Mouse (Mus musculus): ENCODE data around the gene Ntsr2.

Gene Ntsr2

DNA sequence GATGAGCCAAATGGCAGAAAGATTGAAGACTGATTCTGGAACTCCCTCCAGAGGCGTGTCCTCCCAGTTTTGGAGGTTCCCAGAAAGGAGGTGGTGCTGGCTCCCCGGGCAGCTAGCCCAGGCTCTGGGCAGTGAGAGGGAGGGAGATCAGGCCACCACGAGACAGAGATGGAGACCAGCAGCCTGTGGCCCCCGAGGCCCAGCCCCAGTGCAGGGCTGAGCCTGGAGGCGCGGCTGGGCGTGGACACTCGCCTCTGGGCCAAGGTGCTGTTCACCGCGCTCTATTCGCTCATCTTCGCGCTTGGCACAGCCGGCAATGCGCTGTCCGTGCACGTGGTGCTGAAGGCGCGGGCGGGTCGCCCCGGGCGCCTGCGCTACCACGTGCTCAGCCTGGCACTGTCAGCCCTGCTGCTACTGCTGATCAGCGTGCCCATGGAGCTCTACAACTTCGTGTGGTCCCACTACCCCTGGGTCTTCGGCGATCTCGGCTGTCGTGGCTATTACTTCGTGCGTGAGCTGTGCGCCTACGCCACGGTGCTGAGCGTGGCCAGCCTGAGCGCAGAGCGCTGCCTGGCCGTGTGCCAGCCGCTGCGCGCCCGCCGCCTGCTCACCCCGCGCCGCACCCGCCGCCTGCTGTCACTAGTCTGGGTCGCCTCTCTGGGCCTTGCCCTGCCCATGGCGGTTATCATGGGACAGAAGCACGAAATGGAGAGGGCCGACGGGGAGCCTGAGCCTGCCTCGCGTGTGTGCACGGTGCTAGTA is at the start of gene Ntsr2:
Ntsr2 (plus strand) TSS at position 51 of the 762 bp plus-strand sequence.
- DNase-seq (ENCODE audit: low spot score in 2 of 2) = peak in 1 of 2 experiments; percentile 6

DNA sequence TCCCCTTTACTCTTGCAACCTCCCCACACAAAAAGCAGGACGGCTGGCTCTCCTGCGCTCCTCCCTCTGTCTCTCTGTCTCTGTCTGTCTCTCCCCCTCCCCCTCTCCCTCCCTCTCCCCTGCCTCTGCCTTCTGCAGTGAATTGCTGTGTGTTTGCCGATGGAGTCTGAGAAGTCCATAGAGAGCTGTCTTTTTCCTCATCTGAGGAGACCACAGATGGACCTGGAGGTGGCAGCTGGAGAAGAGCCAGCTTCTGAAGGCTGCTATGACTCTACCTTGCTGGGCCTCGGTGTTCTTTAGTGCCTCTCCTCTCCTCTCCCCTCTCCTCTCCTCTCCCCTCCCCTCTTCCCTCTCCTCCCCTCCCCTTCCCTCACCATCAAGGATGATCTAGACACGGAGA is 47.6 kb upstream of the Ntsr2 start:
- no peak for DNase-seq (ENCODE audit: low spot score in 2 of 2)

DNA sequence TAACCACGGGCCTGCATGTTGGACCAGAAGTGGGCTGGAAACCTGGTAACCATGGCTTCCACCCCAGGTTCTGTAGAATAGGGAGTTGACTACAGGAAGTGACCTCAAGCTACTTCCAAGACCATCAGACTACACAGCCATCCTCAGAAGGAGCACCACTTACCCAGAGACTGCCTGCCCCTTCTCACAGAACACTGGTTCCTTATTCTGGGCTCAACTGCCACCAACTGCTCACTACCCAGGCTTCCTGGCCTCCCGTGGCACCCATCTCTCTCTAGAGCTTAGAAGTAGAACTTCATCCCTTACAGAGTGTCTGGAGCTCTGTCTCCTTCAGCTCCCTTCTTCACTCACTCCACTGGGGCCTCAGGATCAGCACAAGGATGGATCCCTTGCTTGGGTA is 42.2 kb upstream of the Ntsr2 start, which contains the start of gene Lpin1:
Lpin1 (minus strand) TSS at position 31 of the 400 bp plus-strand sequence.
- no peak for DNase-seq (ENCODE audit: low spot score in 2 of 2)

DNA sequence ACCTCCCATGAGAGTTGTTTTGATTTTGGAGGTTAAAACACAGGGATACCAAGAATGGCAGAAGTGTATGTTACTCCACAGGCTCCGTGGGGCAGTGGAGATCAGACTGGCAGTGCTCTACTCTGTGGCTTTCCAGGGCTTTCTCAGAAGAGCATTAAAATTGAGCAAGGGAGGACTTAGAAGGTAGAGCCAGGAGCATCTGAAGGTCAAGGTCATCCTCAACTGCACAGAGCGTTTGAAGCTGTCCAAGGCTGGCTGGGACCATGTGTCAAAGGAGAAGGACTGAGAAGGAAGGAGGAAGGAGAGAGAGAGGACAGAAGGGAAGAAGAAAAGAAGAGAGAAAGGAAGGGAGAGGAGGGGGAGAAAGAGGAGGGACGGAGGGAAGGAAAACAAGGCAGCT is 38.6 kb upstream of the Ntsr2 start:
- no peak for DNase-seq (ENCODE audit: low spot score in 2 of 2)

DNA sequence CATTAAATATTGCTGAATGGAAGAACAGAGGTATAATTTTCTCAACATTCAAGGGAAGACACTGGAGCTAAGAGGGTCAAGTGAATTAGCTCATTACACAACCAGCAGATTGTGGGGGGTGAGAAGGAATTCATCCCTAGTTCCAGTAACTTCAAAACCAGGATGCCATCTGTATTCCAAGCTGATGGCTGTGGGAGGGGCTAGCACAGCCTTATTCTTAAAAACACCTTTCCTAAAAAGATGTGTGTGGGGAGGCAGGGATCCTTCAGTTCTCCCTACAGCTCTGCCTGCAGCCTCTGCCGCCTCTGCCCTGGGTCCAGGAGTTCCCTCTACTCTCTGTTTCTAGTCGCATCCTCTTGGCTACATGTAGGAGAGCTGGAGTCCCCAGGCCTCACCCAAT is 37.4 kb upstream of the Ntsr2 start:
- DNase-seq (ENCODE audit: low spot score in 2 of 2) = no peak

DNA sequence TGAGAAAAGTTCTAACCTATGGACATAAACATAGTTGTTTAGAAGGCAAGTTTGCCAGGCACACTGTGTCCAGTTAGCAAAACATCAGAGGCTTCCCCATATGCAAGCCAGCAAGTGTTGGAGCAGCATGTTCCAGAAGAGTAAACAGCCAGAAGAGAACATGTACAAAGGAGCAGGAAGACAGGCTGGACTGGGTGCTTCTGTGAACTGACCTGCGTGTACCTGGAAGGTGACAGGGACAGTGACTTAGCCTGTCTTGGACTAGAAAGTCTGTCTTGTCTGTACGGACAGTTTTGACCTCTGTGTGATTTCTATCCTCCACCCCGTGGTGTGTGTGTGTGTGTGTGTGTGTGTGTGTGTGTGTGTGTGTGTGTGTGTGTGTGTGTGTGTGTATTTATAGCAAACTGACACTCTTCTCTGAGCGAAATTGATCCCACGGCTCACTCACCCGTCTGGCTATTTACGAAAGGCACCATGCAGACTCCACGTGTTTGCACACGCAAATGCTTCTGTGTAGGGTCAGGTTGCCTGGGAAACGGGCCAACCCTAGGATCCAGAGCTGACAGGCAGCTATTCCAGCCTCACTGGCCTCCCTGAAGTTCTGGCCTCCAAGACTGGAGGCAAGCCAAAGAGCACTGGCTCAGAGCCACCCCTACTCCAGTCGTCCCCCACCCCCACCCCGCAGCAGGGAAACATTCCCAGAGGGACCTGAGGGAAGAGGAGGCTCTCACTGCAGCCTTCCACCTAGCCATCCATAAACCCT is 34.5 kb upstream of the Ntsr2 start:
- DNase-seq (ENCODE audit: low spot score in 2 of 2) = no peak

DNA sequence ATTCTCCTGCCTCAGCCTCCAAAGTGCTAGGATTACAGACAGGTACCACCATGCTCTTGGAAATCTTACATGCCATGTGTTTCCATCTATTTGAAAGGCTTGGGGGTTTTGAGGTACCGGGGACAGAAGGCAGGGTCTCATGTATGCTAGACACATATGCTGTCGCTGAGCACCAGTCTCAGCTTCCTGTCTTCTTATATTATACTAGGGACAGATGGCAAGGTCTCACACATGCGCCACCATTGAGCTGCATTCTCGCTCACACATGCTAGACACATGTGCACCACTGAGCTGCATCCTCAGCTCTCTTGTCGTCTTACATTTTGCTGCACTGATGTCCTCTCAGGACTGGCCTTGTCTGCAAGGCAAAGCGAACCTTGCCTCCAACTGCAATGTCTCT is 33.7 kb upstream of the Ntsr2 start:
- DNase-seq (ENCODE audit: low spot score in 2 of 2) = no peak

DNA sequence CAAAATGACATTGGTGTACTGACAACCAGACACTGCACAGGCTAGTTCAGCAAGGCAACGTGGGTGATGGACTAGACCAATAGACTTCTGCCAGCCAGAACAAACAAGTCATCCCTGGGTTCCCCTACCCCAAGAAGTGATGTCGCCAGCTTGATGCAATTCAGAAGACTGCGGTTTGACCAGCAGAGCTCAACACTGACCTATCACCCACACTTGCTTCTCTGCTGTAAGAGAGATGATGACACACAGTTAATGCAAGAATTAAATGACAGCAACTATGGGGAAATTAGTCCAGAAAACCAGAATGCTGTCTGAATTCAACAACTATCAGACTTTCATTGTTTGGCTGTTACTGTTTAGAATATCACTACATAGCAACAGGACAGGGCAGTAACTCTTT is 33.0 kb upstream of the Ntsr2 start:
- DNase-seq (ENCODE audit: low spot score in 2 of 2) = no peak

DNA sequence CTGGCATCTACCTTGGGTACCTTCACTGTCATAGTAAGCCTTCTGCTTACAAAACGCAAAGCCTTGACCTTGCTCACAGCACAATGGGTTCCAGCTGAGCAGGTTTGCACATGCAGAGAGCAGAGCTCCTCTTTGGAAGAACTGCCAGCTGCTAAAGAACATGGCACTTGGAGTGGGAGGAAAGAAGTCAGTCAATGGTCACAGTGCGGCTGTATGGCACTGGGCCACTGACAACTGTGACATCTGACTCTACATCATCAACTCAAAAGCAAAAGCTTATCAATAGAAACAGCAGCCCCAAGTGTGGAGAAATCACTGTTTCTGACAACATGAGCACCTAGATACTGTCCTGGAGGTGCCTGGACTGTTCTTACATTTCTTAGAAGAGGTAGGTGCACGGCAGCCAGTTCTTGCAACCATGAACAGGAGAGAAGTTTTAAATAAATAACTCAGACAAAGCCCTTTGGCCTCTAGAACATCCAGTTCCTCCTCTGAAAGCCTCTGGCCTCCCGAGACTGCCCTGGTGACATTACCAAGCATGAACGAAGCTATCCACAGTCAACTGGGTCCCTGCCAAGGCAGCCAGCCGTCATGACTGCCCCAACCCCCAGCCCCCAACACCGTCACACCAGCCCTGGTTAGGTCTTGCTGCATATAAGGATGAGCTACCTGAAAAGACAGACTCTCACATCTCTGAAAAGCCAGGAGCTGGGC is 22.9 kb upstream of the Ntsr2 start:
- DNase-seq (ENCODE audit: low spot score in 2 of 2) = no peak

DNA sequence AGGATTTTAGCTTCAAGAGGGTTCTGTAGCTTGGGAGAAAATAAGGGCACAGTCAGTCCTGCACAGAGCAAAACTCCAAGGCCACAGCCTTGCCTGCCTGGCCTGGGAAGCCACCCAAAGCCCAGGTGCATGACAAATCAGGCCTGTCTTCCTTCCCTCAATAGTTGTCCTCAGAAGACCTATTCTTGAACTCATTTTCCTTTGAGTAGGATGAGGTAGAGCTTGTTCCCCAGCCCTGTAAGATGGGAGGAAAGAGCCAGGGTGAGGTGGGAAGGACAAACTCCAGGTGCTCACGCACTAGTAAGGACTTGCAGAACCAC is 22.4 kb upstream of the Ntsr2 start:
- no peak for DNase-seq (ENCODE audit: low spot score in 2 of 2)

DNA sequence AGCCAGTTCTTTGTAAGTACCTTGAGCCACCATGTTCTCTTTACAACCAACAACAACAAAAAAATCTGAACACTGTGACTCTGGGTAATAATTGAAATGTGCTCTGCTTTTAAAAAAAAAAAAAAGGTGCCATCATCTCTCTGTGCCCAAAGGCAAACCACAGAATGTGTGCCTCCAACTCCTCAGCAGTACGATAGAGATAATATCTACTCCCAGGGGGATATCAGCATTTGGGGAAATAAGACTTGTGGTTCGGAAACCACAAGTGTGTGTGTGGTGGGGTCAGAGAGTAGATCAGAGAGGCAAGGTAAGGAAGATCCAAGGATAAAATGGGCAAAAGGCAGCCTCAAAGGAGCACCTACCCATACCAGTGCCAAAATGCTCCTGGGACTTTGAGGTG is 21.8 kb upstream of the Ntsr2 start:
- no peak for DNase-seq (ENCODE audit: low spot score in 2 of 2)

DNA sequence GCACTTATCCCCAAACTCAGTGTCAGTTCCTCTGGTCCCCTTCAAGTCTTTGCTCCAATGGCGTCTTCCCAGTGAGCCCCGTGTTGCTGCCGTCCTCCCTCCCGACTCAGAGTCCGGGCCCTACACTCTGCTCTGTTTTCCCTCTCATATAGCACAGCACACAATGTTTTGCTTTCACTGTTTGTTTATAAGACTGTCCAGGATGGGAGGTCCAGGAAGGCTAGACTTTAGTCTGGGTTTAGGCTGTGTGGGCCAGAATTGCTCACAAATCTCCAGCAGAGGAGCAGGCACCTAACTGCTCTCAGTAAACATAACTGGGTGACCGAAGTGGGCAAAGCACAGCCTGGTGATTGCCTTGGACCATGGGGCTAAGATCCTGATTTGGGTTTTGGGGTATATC is 19.9 kb upstream of the Ntsr2 start:
- no peak for DNase-seq (ENCODE audit: low spot score in 2 of 2)

DNA sequence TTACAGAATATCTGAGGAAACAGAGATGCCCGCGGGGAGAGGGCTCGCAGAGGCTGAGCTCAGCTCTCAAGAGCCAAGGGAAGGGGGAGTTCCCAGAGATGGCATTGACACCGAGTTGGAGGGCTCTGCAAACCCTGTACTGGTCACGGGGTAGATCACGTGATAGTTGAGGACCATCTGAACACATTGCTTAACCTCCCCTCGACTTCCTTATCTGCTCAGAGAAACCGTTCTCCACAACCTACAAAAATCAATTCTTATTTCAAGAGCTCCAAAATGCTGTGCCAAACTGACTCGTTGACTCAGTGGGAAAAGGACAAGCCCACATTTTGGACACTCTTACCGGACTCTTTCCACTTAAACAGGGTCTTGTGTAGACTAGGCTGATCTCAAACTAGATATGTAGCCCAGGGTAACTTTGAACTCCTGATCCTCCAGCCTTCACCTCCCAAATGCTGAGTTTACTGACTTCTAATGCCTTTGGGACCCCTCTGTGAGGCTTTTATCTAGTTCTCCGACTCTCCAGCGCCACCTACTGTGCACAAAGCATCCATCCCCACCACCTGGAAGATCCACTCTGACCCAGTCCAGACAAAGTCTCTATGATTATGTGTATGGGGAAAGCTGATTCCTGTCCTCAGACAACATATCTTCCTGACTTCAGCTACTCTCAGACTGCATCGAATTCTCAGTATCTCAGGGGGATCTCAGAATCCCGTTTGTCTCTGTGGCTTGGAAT is 18.9 kb upstream of the Ntsr2 start:
- DNase-seq (ENCODE audit: low spot score in 2 of 2) = peak; percentile 10 to 44

DNA sequence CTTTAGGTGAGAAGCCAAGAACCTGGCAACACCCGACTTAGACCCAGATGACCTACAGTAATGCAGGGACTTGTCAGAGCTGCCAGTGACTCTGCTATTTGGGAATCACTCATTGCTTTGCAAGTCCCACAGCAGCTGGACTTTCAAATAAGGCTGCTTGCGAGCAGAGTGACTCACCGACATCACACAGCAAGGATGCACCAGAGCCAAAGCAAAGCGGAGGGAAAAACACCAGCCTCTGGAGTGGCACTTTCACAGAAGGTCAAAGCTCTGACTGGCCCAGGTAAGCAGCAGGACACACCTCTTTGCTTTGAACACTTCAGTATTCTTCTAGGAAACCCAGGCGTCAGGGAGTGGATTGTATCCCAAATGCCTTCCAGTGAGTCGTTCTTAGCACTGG is 17.4 kb upstream of the Ntsr2 start:
- DNase-seq (ENCODE audit: low spot score in 2 of 2) = no peak

DNA sequence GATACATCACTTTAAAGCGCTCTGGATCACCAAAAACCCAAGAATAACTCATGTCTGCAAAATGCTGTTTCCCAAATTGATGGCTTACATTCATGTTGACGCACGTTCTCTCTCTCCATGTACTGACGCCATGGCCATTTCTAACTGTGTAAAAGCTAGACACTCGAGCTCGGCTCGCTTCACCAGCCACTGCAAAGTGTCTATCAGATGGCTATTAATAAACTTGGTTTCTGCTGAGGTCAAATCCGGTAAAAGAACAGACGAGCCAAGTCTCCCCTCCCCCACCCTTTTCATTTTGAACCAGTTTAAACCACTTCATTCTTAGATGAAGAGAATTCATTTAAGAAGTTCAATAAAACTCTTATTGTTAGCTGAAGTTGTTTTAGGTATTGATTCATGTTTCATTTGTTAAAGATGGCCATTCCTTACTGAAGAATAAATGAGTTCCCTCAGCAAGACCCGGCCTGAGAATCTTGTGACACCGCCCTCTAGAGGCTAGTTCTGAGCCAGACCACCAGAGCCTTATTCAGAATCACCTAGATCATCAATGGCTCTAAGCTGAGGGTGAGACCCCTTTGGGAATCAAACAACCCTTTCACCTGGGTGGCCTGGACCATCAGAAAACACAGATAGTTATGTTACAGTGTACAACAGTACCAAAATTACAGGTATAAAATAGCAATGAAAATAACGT is 14.0 kb upstream of the Ntsr2 start:
- DNase-seq (ENCODE audit: low spot score in 2 of 2) = no peak

DNA sequence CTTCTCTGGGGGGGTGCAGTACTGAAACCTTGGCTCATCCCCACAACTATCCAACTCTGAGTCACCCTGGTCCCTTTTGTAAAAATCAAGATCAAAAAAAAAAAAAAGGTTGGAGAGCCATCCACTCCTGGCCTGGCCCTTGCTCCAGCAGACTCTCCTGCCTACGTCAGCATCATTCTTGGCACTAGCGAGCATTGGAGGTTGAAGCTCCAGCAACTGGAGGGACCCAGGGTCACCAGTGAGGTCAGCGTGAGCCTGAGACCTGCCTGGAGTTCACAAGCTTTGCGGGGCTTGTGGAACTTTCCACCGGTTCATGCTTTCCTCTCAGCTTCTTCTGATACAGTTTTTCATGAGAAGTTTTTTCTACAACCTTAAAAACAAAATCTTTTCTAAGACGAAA is 13.1 kb upstream of the Ntsr2 start:
- DNase-seq (ENCODE audit: low spot score in 2 of 2) = no peak

DNA sequence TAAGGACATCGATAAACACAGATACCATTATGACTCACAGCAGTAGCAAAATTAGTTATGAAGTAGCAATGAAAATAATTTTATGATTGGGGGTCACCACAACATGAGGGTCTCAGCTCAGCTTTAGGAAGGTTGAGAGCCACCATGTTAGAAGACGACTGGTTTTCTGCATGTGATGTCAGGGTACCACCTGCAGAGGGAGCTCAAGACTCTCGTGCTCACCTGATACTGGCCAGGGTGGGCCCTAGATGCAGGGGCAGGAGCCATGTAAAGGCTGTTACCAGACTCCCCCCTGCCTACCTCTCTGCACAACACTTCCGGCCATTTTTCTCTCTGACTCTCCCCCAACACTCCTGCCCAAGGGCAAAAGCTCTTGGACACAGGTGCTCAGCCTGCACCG is 11.2 kb upstream of the Ntsr2 start:
- no peak for DNase-seq (ENCODE audit: low spot score in 2 of 2)

DNA sequence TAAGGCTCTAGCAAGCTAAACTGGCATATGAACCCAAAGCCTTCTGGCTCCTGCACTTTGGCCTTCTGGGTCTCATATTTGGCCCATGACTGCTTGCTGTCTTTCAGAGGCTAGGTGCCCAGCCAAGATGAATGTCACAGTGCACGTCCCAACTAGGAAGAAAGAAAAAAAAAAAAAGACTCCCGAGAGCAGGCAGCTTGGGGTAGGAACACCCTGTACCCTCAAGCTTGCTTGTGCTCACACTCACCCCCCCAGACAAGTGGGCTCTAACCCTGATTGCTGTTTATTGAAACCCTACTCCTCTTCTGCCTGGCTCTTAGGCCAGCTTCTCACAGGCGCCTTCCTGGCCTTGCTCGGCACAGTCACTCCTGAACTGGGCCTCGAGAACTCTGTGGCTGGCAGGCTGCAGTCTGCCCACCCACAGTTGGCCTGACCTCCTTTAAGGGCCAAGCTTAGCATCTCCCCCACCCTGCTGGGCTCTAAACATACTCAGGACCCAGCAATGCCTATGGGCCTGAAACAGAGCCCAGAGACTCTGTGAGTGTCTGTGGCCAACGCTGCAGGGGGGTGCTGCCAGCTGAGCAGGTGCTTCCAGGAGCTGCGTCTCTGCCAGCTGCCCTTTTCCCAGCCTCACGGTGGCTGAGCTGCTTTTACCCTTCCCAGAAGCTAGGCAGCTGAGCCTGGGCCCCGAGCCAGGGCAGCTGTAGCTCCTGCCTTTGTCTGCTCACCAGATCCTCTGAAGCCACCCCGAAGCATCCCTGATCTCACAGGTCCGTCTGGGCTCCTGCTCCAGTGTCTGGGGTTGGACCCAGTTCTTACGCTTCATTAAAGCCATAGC is 9.5 kb upstream of the Ntsr2 start:
- no peak for DNase-seq (ENCODE audit: low spot score in 2 of 2)

DNA sequence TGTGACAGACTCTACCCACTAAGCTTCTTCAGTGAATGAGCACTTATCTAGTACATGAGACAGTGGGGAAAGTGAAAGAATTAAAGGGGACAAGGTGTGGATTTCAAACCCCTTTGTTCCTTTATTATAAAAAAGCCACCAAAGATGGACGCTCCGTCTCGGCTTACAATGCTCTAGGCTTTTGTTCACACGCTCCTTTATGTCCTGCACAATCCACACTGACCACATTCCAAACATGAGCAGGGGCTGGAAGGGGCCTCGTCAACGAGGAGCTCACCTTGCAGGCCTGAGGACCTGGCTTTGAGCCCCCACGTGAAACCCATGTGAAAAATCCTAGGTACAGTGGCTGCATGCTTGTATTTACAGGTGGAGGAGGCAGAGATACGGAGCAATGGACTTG is 8.5 kb upstream of the Ntsr2 start:
- no peak for DNase-seq (ENCODE audit: low spot score in 2 of 2)

DNA sequence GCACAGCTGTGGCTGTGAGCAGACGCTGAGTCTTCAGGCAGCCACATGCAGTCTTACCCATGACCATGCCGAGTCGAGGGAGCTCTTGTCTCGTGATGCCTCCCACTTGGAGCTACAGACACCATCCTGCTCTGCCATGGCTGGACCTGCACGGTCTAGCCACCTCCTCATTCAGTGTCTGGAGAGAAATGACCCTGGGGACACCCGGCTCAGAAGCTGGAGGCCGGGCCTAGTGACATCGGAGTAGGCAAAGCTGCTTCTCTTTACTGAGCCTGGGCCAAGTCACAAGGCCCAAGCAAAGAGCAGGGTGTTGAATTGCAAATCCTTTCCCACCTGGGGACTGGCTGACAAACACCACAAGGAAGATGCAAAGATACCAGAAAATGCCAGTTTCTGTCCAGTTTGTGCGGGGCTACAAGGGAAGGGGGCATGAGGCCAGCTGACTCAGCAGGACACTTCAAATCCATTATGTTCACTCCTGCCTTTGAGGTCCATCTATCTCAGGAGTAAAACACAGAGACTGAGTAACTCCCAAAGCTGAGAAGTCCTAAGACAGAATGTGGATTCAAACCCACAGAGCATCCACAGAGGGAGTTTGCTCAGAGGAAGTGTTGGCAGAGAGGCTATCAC is 6.3 kb upstream of the Ntsr2 start:
- DNase-seq (ENCODE audit: low spot score in 2 of 2) = no peak
